Mouse (Mus musculus) kidney, embryonic 15.5 days (tissue): ENCODE results near the gene Sgcb. TPM values are rescaled to one million over a fixed set of nuclear protein-coding genes. Genes with fewer than 3 reads are reported as not detected.
A peak's percentile ranks its signal among the peaks of the same experiment; 100 is the strongest.

Experiments used
- ATAC-seq: fragments of 200-750 bp; cut with Nextera tagmentation; replicated peaks from 2 replicates; pipeline ENCODE4 v1.8.0; 2017; ENCODE audit warnings: moderate TSS enrichment; ENCODE audit not compliant: low FRiP score
- H3K27ac ChIP-seq: fragments of 300-500 bp; sonication (generic); 2 replicates; pipeline ENCODE4 v1.5.1; 2015; ENCODE audit warnings: mild to moderate bottlenecking, inconsistent platforms
- H3K27me3 ChIP-seq: fragments of 300-500 bp; sonication (generic); 2 replicates; pipeline ENCODE4 v1.6.1; 2015; ENCODE audit warnings: inconsistent platforms
- H3K36me3 ChIP-seq: fragments of 300-500 bp; sonication (generic); 2 replicates; pipeline ENCODE4 v1.6.1; 2015; ENCODE audit warnings: inconsistent platforms
- H3K4me1 ChIP-seq: fragments of 300-500 bp; sonication (generic); 2 replicates; pipeline ENCODE4 v1.6.1; 2015; ENCODE audit warnings: inconsistent platforms
- H3K4me2 ChIP-seq: fragments of 300-500 bp; sonication (generic); 2 replicates; pipeline ENCODE4 v1.6.1; 2015; ENCODE audit warnings: moderate library complexity, mild to moderate bottlenecking, inconsistent platforms
- H3K4me3 ChIP-seq: fragments of 300-500 bp; sonication (generic); replicated peaks from 2 replicates; pipeline ENCODE4 v1.5.1; 2015; ENCODE audit warnings: mild to moderate bottlenecking, inconsistent platforms
- H3K9ac ChIP-seq: fragments of 300-500 bp; sonication (generic); 2 replicates; pipeline ENCODE4 v1.6.1; 2015; ENCODE audit warnings: mild to moderate bottlenecking, inconsistent platforms
- H3K9me3 ChIP-seq: fragments of 300-500 bp; sonication (generic); replicated peaks from 2 replicates; pipeline ENCODE4 v1.6.1; 2016; ENCODE audit warnings: inconsistent platforms
- WGBS: fragments of 180-500 bp; shearing (Covaris S2); methylation state at CpG from one replicate; pipeline ENCODE4 v1.1.7; 2015; ENCODE audit warnings: mixed read lengths; 5-methylcytosine and 5-hydroxymethylcytosine counted together
- polyA plus RNA-seq: library from polyadenylated mRNA; unstranded; fragments of >200 nt; fragmentation: Nextera tagmentation; extraction: Ambion mirVana; gene quantifications from 2 replicates; pipeline ENCODE4 v1.2.1, GENCODE M21; 2015

The Sgcb gene
- 24.5 and 25.0 TPM in 2 replicates for polyA plus RNA-seq

DNA sequence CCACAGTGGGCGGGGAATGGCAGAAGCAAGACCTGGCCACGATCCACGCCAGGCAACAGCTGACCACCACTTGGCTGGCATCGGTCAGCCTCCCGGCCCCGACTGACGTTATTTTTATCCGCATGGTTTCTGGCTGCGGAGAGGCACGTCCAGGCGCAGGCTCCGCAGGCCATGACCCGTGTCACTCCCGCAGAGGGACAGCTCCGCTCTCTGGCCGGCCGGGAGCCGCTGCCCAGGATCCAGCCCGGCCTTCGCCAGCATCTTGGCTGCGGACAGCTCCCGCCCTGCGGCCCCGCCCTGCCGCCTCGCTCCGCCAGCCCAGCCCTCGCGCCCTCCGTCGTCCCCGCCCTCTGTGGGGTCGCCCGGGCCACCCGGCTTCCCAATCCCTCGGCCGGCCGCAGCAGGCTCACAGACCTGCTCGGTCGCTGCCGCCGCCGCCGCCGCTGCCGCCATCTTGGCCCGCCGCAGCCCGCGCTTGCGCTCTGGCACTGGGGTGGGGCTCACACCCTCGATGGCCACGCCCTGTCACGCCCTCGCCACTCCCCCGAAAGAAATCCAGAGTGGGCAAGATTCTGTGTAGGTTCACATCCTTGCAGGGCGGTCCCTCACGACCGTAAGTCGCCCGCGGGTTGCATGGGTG lies at the start of gene Sgcb:
TSS of gene Sgcb (minus strand) at position 530 of the 640 bp plus-strand sequence.
- ATAC-seq, result peak; percentile 93
- under 1% methylated on average over 59 of the region's 62 CpGs for WGBS
- Histone ChIP-seq H3K27ac (peak within 1 kb of the TSS; percentile 52; the same call in 1 of the 2 replicates), H3K9ac (peak within 1 kb of the TSS; percentile 51), H3K27me3 (peaks cover 48% of the 10 kb centered on the region), H3K36me3 (no peaks in the 10 kb centered on the region), H3K4me1 (peaks cover 31% of the 10 kb centered on the region), H3K9me3 (no peaks in the 10 kb centered on the region), H3K4me2 (peak within 1 kb of the TSS; percentile 84), H3K4me3 (peak within 1 kb of the TSS; percentile 81)

DNA sequence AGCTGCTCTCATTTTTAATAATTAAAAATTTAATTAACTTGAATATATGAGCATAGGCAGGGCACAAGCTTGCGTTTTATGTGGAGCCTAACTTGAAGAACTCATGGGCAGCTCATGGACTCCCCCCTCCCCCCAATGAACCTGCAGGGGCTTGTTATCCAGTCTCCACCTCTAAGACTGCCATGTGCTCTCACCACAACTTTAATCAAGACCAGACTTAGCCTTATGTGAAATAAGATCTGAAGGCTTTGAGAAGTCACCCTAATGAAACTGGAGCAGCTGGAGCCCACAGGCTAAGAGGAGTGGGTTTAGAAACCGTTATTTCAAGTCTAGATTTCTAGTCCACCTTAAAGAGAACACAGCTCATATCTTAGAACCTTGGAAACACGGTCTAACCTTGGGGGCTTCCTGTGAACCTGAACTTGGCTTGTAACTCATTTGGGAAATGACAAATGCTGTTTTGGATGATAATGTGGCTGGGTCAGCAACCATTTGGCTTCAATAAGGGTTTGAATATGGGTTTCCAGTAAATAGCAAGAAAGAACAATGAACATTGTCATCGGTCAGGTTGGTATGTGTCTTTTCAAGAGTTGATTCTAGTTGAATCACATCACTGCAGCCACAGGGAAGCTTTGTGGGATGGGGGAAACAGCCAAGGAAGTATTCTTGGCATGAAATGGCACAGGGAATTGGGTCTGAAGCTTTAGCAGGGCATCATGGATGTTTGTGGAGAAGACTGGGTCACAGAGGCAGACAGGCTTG lies 46.8 kb upstream of the Sgcb start:
- H3K4me2 ChIP-seq, result no peak overlapping the region
- H3K9ac ChIP-seq, result no peak overlapping the region
- no peaks in the 10 kb centered on the region for H3K27me3 ChIP-seq
- no peak overlapping the region for H3K27ac ChIP-seq
- no peaks in the 10 kb centered on the region for H3K4me1 ChIP-seq
- H3K9me3 ChIP-seq, result no peaks in the 10 kb centered on the region
- WGBS, result 75% methylated on average over 4 of the region's 4 CpGs
- H3K4me3 ChIP-seq, result no peak overlapping the region
- no peak for ATAC-seq
- no peaks in the 10 kb centered on the region for H3K36me3 ChIP-seq

DNA sequence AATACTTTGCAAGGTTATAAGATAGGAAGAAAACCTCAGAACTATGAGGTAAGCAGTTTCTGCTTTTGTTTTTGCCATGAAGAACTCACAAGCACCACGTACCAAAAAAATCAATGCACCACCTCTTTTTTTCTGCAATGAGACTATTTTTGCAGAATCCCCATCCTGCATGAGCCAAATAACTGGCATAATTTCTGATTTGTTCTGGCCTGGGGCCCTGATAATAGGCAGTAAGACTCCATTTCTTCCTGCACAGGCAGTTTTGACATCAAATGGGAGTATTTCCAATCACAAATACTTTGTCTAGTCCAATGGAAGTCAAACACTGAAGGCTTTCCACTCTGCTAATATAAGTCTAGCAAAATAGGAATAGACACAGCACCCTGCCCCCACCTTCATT lies 46.2 kb upstream of the Sgcb start:
- H3K9me3 ChIP-seq, result no peaks in the 10 kb centered on the region
- no peak overlapping the region for H3K4me2 ChIP-seq
- no peak for ATAC-seq
- no peaks in the 10 kb centered on the region for H3K4me1 ChIP-seq
- 82% methylated on average over 1 of the region's 1 CpGs for WGBS
- no peak overlapping the region for H3K27ac ChIP-seq
- H3K4me3 ChIP-seq, result no peak overlapping the region
- H3K36me3 ChIP-seq, result no peaks in the 10 kb centered on the region
- H3K27me3 ChIP-seq, result no peaks in the 10 kb centered on the region
- no peak overlapping the region for H3K9ac ChIP-seq

DNA sequence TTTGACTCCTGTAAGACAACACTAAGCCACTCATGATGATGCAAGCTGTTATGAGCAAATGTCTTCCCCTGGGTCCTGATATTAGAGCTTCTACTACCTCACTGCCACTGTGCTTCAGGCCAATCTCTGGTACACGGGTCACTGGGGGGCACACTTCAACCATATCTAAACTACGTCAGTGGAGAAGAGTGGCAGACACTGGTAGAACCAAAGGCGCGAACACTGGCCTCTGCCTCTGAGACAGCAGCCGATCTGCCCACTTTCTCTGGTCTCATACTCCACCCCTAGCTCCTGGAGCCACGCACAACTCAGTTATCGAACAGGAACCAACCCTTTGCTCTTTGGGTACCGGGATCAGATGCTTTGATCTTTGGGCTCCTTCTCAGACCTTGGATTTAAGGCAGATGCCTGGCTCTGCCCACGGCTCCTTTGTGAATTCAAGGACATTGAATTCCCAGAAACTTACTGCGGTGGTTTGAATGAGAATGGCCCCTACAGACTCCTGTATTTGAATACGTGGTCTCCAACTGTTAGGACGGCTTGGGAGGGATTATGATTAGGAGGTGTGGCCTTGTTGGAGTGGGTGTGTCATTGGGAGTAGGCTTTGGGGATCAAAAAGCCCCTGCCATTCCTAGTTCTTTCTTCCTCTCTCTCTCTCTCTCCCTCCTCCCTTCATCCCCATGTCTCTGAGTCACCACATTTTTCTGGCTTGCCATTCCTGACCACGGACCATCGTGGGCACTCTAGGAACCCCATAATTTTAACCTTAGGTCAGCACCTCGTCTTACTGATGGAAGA lies 44.3 kb upstream of the Sgcb start:
- H3K4me3 ChIP-seq, result no peak overlapping the region
- no peaks in the 10 kb centered on the region for H3K36me3 ChIP-seq
- no peak for ATAC-seq
- no peaks in the 10 kb centered on the region for H3K4me1 ChIP-seq
- H3K27ac ChIP-seq, result no peak overlapping the region
- no peak overlapping the region for H3K4me2 ChIP-seq
- no peak overlapping the region for H3K9ac ChIP-seq
- H3K27me3 ChIP-seq, result no peaks in the 10 kb centered on the region
- WGBS, result 51% methylated on average over 15 of the region's 15 CpGs
- no peaks in the 10 kb centered on the region for H3K9me3 ChIP-seq

DNA sequence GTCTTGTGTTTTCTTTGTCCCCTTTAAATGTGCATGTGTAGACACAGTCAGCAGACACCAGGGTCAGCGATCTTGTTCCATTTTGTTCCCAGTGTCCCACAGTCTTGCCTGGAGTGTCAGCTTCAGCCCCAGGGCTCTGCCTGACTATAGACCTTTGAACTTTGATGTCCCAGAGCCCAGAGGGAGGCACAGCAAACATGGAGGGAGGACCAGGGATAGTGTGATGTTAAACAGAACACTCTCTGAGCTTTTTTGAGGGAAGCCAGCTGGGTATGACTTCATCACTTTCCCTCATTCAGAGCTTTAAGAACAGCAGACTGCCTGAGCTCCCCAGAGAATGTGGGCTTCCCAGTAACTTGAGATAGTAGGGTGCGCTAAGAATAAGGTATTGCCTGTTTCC lies 42.6 kb upstream of the Sgcb start:
- no peaks in the 10 kb centered on the region for H3K27me3 ChIP-seq
- no peak overlapping the region for H3K4me3 ChIP-seq
- no peak overlapping the region for H3K9ac ChIP-seq
- H3K4me2 ChIP-seq, result no peak overlapping the region
- no peak for ATAC-seq
- no peaks in the 10 kb centered on the region for H3K4me1 ChIP-seq
- no peak overlapping the region for H3K27ac ChIP-seq
- no peaks in the 10 kb centered on the region for H3K9me3 ChIP-seq
- 69% methylated on average over 2 of the region's 2 CpGs for WGBS
- H3K36me3 ChIP-seq, result no peaks in the 10 kb centered on the region

DNA sequence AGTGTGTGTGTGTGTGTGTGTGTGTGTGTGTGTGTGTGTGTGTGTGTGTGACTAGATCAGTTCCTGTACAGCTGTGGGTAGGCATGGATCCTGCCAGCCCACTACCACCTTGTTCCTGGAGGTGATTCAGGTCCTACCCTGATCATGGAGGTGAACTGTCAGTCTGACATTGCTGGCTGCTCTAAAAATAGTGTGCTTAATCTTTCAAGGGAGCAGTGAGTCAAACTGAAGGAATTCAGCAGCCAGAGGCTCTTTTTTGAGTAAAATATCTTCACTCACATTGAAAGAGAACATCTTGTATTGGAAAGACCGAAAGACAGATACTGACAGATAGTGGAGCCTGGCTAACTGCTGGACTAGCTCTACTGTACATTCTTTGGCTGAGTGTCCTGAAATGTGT lies 41.0 kb upstream of the Sgcb start:
- Histone ChIP-seq H3K9me3 (no peaks in the 10 kb centered on the region), H3K36me3 (no peaks in the 10 kb centered on the region), H3K4me2 (no peak overlapping the region), H3K27ac (no peak overlapping the region), H3K4me1 (no peaks in the 10 kb centered on the region), H3K27me3 (no peaks in the 10 kb centered on the region), H3K4me3 (no peak overlapping the region), H3K9ac (no peak overlapping the region)
- no peak for ATAC-seq
- 71% methylated on average over 1 of the region's 1 CpGs for WGBS

DNA sequence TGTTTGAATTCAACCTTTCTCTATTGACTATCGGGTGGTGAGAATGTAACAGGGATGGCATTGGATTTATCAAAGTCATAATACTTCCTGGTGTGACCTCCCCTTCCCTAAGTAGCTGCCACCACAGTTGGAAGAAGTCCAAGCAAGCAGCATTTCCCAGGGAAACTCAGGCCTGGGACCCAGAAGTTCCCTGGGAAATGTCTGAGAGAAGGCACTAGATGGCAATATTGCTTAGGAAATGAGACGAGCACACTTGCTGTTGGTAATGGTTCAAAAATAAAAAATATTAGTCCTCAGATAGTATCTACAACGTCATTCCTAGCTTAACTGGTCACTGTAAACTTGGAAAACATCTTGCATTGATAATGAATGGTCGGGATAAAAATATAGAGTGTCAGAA lies 38.6 kb upstream of the Sgcb start:
- Histone ChIP-seq H3K9me3 (no peaks in the 10 kb centered on the region), H3K27ac (no peak overlapping the region), H3K4me1 (no peaks in the 10 kb centered on the region), H3K27me3 (no peaks in the 10 kb centered on the region), H3K4me3 (no peak overlapping the region), H3K9ac (no peak overlapping the region), H3K4me2 (no peak overlapping the region), H3K36me3 (no peaks in the 10 kb centered on the region)
- no peak for ATAC-seq
- 23% methylated on average over 4 of the region's 4 CpGs for WGBS

DNA sequence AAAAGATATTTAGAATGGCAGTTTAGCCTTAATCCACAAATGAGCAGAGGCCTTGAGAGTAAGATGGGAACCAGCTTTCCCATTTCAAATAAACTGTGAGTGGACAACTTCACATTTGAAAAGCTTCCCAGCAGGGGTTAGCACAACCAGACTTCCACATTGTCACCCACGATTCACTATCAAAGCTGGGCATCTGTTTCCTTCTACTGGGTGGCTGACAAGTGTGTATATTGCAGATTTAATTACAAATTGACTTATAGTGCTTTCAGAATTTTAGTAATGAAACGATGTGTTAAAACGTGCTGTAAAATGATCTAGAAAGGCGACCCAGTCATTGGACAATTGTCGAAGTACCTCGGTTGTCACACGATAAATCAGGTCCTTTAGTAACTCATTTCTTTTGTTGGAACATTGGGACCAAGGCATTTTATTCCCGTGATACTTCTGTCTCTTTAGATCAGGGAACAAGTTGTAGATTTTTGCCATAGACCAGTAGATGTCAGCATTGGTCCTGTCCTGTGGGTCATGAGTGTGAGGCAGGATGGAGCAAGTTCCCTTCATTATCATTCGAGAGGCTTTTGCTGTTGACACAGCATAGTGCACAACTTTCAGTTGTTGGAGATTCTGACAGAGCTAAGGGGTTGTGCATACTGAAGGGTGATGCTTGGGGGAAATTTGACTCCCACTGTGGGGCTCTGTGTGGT lies 36.3 kb upstream of the Sgcb start:
- ATAC-seq, result no peak
- H3K27ac ChIP-seq, result no peak overlapping the region
- no peaks in the 10 kb centered on the region for H3K9me3 ChIP-seq
- no peak overlapping the region for H3K9ac ChIP-seq
- no peak overlapping the region for H3K4me3 ChIP-seq
- no peaks in the 10 kb centered on the region for H3K4me1 ChIP-seq
- WGBS, result 52% methylated on average over 9 of the region's 9 CpGs
- no peaks in the 10 kb centered on the region for H3K36me3 ChIP-seq
- no peak overlapping the region for H3K4me2 ChIP-seq
- no peaks in the 10 kb centered on the region for H3K27me3 ChIP-seq

DNA sequence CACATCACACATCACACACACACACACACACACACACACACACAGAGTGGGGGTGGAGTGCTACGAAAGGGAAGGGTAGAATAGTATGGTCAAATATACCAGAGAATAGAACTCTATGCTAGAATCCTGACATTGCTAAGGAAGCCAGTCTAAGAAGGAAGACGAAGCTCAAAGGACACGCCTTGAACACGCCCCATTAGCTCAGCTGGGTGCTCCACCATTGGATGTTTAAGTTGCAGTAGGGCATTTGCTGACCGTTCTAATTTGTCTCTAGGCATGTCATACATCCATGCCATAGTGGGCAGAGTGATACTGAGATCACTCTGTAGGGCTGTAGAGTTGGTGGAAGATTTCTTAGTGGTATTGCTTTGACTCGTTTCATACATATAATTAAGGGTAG lies 35.6 kb upstream of the Sgcb start:
- Histone ChIP-seq H3K36me3 (no peaks in the 10 kb centered on the region), H3K27ac (no peak overlapping the region), H3K4me1 (no peaks in the 10 kb centered on the region), H3K27me3 (no peaks in the 10 kb centered on the region), H3K4me2 (no peak overlapping the region), H3K9ac (no peak overlapping the region), H3K4me3 (no peak overlapping the region), H3K9me3 (no peaks in the 10 kb centered on the region)
- ATAC-seq, result no peak
- 78% methylated on average over 6 of the region's 6 CpGs for WGBS

DNA sequence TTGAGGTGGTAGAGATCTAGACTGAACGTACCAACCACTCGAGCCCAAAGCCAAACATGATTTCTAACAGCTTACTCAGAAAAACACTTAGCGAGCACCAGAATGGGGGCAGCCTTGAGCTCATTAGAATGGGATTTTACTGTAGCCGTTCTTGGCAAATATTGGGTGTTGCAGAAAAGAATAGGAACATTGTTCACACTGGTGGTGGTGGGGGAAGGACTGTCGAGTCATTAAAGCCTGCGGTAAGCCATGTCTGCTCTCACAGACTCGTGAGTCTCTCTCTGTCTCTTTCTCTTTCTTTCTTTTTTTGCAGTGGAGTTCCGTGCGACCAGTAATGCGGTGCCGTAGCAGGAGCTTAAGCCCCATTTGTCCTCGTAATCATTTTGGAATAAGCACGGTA lies 29.0 kb upstream of the Sgcb start:
- Histone ChIP-seq H3K27ac (no peak overlapping the region), H3K4me3 (no peak overlapping the region), H3K27me3 (no peaks in the 10 kb centered on the region), H3K4me1 (no peaks in the 10 kb centered on the region), H3K36me3 (no peaks in the 10 kb centered on the region), H3K4me2 (no peak overlapping the region), H3K9me3 (no peaks in the 10 kb centered on the region), H3K9ac (no peak overlapping the region)
- WGBS, result 83% methylated on average over 13 of the region's 13 CpGs
- no peak for ATAC-seq

DNA sequence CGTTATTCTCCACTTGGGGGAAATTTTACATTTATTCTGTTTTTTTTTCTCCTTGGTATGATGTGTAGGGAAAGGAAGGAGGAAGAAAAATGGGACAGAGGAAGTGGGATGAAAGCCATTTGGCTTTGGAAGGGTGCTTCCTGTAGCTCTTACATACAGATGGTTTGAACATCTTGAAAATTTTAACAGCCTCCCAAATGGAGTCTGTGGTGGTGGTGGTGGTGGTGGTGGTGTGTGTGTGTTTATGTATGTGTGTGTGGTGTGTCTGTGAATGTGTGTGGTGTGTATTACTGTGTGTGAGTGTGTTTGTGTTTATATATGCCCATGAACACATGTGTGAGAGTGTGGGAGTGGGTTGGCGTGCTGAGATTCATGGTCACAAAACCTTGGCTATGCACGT lies 28.0 kb upstream of the Sgcb start:
- no peak for ATAC-seq
- 75% methylated on average over 3 of the region's 3 CpGs for WGBS
- Histone ChIP-seq H3K4me3 (no peak overlapping the region), H3K9ac (no peak overlapping the region), H3K4me2 (no peak overlapping the region), H3K36me3 (no peaks in the 10 kb centered on the region), H3K27me3 (no peaks in the 10 kb centered on the region), H3K4me1 (no peaks in the 10 kb centered on the region), H3K27ac (no peak overlapping the region), H3K9me3 (no peaks in the 10 kb centered on the region)
